Mouse (Mus musculus) stomach, embryonic 14.5 days (tissue): ENCODE results near the gene Gpr155. TPM values are rescaled to one million over a fixed set of nuclear protein-coding genes. Genes with fewer than 3 reads are reported as not detected.

Source experiments
- ATAC-seq: fragments of 200-750 bp; cut with Nextera tagmentation; 2 replicates; pipeline ENCODE4 v1.8.0; 2017; ENCODE audit warnings: low read depth, moderate TSS enrichment; ENCODE audit not compliant: insufficient number of reproducible peaks, insufficient read depth, low FRiP score
- H3K27ac ChIP-seq: fragments of 300-500 bp; sonication (generic); 2 replicates; pipeline ENCODE4 v1.5.1; 2014; ENCODE audit warnings: mild to moderate bottlenecking, low read length, moderate library complexity, mixed read lengths
- H3K27me3 ChIP-seq: fragments of 300-500 bp; sonication (generic); 2 replicates; pipeline ENCODE4 v1.6.1; 2014; ENCODE audit warnings: low read length, control low read depth, mixed read lengths; ENCODE audit not compliant: control insufficient read depth, insufficient read depth
- H3K36me3 ChIP-seq: fragments of 300-500 bp; sonication (generic); 2 replicates; pipeline ENCODE4 v1.6.1; 2014; ENCODE audit warnings: mild to moderate bottlenecking, control low read depth, low read length, moderate library complexity, mixed read lengths; ENCODE audit not compliant: control insufficient read depth, insufficient read depth
- H3K4me1 ChIP-seq: fragments of 300-500 bp; sonication (generic); 2 replicates; pipeline ENCODE4 v1.6.1; 2014; ENCODE audit warnings: low read length, control low read depth, mixed read lengths; ENCODE audit not compliant: control insufficient read depth, insufficient read depth
- H3K4me2 ChIP-seq: fragments of 300-500 bp; sonication (generic); replicated peaks from 2 replicates; pipeline ENCODE4 v1.6.1; 2014; ENCODE audit warnings: low read depth, low read length, control low read depth
- H3K4me3 ChIP-seq: fragments of 300-500 bp; sonication (generic); 2 replicates; pipeline ENCODE4 v1.5.1; 2014; ENCODE audit warnings: low read depth, low read length, control low read depth
- H3K9ac ChIP-seq: fragments of 300-500 bp; sonication (generic); replicated peaks from 2 replicates; pipeline ENCODE4 v1.6.1; 2014; ENCODE audit warnings: low read depth, mild to moderate bottlenecking, control low read depth, low read length, moderate library complexity, mixed read lengths
- H3K9me3 ChIP-seq: fragments of 300-500 bp; sonication (generic); 2 replicates; pipeline ENCODE4 v1.6.1; 2016; ENCODE audit warnings: low read depth, low read length, control low read depth; ENCODE audit not compliant: control insufficient read depth
- WGBS: fragments of 180-500 bp; shearing (Covaris S2); extraction: QIAGEN DNeasy Blood & Tissue Kit; methylation state at CpG from one replicate; pipeline ENCODE4 v1.1.7; 2014; 5-methylcytosine and 5-hydroxymethylcytosine counted together
- polyA plus RNA-seq: library from polyadenylated mRNA; unstranded; fragments of >200 nt; fragmentation: Nextera tagmentation; extraction: Ambion mirVana; gene quantifications from 2 replicates; pipeline ENCODE4 v1.2.1, GENCODE M21; 2014

The Gpr155 gene
- polyA plus RNA-seq, 1 experiment from 2014 or later: 3.9 TPM

DNA sequence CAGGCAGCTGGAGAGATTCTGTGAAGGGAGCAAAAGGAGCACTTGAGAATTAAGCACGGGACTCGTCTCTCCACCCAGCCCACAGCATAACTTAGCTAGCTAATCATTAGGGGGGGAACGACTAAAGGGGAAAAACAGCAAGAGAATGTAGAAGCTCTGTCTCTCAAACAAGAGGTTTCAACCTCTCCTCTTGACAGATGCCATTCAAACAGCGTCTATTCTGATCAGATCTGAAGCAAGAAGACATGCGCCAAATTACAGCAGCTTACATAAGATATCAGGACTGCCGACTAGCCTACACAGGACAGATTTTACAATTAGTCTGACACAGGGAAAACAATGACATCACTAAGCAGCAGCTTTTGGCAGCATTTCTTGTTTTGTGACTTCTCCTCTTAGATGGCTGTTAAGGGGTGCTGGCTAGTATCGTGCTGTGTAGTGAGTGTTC lies 34.4 kb downstream of the Gpr155 start:
- Histone ChIP-seq H3K9me3 (no peaks in the 10 kb centered on the region), H3K36me3 (no peaks in the 10 kb centered on the region), H3K27me3 (no peaks in the 10 kb centered on the region), H3K4me3 (no peak overlapping the region), H3K4me2 (peak overlapping the region; percentile 22; the same call in 1 of the 2 replicates), H3K27ac (no peak overlapping the region), H3K4me1 (0 out of 2 replicates have a peak, but pooled peaks cover 3% of the 10 kb centered on the region), H3K9ac (no peak overlapping the region)
- no peak for ATAC-seq
- WGBS: 28% methylated on average over 7 of the region's 7 CpGs

DNA sequence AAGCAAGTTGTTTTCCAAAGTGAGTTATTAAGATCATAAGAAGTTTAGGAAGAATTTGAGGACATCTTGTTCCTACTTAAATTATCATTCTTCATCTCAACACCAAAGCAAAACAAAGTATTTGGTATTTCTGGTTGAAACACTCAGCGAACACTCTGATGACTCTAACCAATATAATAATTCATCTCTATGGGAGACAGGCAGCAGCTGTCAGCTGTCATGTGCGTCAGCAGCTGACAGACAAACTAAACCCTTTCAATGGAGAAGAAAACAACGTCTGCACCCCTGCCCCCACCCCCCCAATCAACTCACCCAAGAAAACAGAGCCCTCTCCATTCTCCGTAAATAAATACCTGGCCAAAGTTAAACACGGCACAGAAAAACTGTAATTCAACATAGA lies 34.9 kb downstream of the Gpr155 start:
- Histone ChIP-seq H3K27me3 (no peaks in the 10 kb centered on the region), H3K36me3 (no peaks in the 10 kb centered on the region), H3K4me3 (no peak overlapping the region), H3K27ac (no peak overlapping the region), H3K9me3 (no peaks in the 10 kb centered on the region), H3K4me2 (peak overlapping the region; percentile 22; the same call in 1 of the 2 replicates), H3K9ac (no peak overlapping the region), H3K4me1 (0 out of 2 replicates have a peak, but pooled peaks cover 3% of the 10 kb centered on the region)
- ATAC-seq: no peak
- 17% methylated on average over 5 of the region's 5 CpGs for WGBS

DNA sequence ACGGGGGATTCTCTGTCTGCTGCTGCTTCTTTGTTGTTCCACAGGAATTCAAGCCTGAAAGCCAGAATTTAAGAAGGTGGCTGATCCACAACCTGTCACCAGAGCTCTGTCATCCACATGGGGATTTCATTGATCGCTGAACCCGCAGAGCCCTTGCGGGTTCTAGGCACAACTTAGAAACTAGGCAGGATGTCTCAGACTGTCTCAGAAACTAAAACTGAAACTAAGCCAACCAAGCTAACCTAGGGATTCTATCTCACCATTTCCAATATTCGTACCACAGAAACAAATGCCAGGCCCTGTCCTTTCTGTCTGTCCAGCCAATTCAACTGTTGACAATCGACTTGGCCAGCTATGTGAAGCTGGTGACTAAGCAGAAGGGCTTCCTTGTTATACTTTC lies 38.2 kb downstream of the Gpr155 start:
- 89% methylated on average over 6 of the region's 6 CpGs for WGBS
- Histone ChIP-seq H3K36me3 (no peaks in the 10 kb centered on the region), H3K27me3 (no peaks in the 10 kb centered on the region), H3K4me3 (no peak overlapping the region), H3K9me3 (no peaks in the 10 kb centered on the region), H3K27ac (no peak overlapping the region), H3K9ac (no peak overlapping the region), H3K4me2 (no peak overlapping the region), H3K4me1 (0 out of 2 replicates have a peak, but pooled peaks cover 3% of the 10 kb centered on the region)
- no peak for ATAC-seq

DNA sequence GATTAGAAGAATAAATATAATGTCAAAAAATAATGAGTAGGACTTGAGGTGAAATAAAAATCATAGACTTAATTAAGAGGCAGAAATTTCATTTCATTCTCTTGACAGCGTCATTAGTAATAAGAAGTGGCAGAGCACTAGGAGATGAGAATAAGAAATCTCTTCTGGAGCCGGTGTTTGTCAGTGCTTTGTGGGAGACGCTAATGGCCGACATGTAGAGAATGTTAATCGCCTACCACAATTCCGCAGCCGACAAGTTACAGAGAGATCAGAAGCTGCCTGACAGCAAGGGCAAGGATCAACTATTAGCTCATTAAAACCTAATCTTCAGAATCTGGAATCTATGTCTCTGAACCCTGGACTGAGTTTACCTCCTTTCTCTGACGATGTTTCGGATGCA lies 38.6 kb downstream of the Gpr155 start:
- Histone ChIP-seq H3K27ac (no peak overlapping the region), H3K4me2 (no peak overlapping the region), H3K4me1 (0 out of 2 replicates have a peak, but pooled peaks cover 3% of the 10 kb centered on the region), H3K9ac (no peak overlapping the region), H3K36me3 (no peaks in the 10 kb centered on the region), H3K9me3 (no peaks in the 10 kb centered on the region), H3K27me3 (no peaks in the 10 kb centered on the region), H3K4me3 (no peak overlapping the region)
- 67% methylated on average over 9 of the region's 9 CpGs for WGBS
- ATAC-seq: no peak

DNA sequence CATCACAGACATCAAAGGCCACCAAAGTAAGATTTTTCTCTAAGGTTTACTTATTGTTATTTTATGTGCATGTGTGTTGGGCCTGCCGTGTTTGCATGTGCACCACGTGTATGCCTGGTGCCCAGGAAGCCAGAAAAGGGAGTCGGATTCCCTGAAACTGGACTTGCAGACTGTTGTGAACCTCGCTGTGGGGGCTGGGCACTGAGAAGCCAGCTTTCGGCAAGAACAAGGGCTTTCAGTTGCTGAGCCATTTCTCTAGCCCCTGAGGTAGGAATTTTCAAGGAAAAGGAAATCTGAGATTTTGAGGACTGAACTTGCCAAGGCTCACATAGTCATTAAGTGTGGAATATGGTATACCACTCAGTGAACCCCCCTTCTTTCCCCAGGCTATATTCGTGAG lies 39.2 kb downstream of the Gpr155 start:
- WGBS: 62% methylated on average over 6 of the region's 6 CpGs
- H3K4me2 ChIP-seq: no peak overlapping the region
- no peak for ATAC-seq
- H3K9ac ChIP-seq: no peak overlapping the region
- H3K27me3 ChIP-seq: no peaks in the 10 kb centered on the region
- H3K36me3 ChIP-seq: no peaks in the 10 kb centered on the region
- H3K9me3 ChIP-seq: no peaks in the 10 kb centered on the region
- H3K27ac ChIP-seq: no peak overlapping the region
- H3K4me3 ChIP-seq: no peak overlapping the region
- 0 out of 2 replicates have a peak, but pooled peaks cover 3% of the 10 kb centered on the region for H3K4me1 ChIP-seq

DNA sequence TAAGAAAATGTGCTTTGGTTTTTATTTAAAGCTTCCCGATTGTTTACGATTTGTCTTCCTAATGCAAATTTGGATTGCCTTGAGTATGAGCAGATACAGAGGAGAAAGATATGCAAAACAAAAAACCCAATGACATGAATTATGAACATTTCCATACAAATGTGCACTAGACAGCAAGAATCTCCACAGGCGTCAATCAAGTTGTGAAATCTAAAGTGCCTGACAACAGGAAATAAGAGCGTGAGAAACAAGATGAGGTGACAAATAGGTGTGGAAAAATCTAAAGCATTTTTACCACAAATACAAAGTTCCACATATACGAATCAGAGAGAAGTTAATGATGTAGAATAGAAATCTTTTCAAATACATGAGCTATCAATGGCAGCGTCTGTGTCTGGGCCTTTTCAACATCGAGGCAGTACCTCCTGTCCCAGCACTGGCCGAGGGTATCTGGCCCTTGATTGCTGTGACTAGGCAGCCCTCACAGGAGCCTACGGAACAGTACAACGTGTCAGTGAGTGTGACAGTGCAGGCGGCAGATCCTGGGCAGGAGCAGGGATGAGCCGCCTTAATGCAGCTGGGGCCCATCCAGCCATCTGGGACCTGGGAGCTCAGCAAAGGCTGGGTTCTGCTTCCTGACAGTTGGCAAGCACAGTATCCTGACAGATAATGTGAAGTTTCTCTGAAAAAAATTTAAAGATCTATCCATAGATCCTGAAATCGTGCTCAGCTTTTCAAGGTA lies 39.9 kb downstream of the Gpr155 start:
- no peak for ATAC-seq
- H3K27me3 ChIP-seq: no peaks in the 10 kb centered on the region
- H3K4me1 ChIP-seq: 0 out of 2 replicates have a peak, but pooled peaks cover 2% of the 10 kb centered on the region
- 63% methylated on average over 13 of the region's 13 CpGs for WGBS
- H3K4me3 ChIP-seq: no peak overlapping the region
- no peaks in the 10 kb centered on the region for H3K9me3 ChIP-seq
- H3K9ac ChIP-seq: no peak overlapping the region
- H3K4me2 ChIP-seq: no peak overlapping the region
- H3K27ac ChIP-seq: no peak overlapping the region
- H3K36me3 ChIP-seq: no peaks in the 10 kb centered on the region

DNA sequence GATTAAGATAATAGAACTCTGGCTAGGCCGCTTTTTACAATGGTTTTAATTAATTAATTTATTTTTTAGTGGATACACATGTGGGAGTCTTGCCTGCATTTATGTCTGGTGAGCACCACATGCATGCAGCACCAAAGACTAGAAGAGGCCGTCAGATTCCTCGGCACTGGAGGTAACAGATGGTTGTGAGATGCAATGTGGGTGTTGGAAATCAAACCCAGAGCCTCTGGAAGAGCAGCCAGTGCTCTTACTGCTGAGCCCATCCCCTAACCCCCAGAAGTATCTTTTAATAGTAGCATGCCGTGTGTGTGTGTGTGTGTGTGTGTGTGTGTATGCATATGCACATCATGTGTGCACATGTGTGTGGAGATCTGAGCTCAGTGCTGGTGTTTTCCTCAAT lies 41.2 kb downstream of the Gpr155 start:
- no peak for ATAC-seq
- Histone ChIP-seq H3K4me1 (no peaks in the 10 kb centered on the region), H3K36me3 (no peaks in the 10 kb centered on the region), H3K9ac (no peak overlapping the region), H3K27ac (no peak overlapping the region), H3K4me3 (no peak overlapping the region), H3K9me3 (no peaks in the 10 kb centered on the region), H3K27me3 (no peaks in the 10 kb centered on the region), H3K4me2 (no peak overlapping the region)
- WGBS: 83% methylated on average over 4 of the region's 4 CpGs

DNA sequence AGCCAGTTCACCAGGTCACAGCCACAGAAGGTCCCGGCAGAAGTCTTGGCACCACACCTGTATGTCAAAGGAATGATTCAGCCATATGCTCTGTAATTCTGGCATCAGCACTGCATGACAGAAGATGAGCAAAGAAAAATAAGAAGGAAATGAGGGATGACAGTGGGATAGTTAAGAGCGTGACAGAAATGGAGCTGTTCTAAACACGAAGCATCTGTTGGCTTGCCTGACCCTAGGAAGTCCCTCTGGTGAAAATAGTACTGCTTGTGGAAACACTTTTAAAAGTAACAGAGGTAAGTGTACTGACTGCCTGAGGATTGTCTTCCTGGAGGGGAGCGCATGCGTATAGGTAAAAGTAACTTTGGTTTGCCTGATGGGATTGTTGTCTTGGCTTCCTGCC lies 42.7 kb downstream of the Gpr155 start:
- no peak for ATAC-seq
- H3K4me3 ChIP-seq: no peak overlapping the region
- H3K9me3 ChIP-seq: no peaks in the 10 kb centered on the region
- no peaks in the 10 kb centered on the region for H3K27me3 ChIP-seq
- no peak overlapping the region for H3K27ac ChIP-seq
- no peak overlapping the region for H3K4me2 ChIP-seq
- no peak overlapping the region for H3K9ac ChIP-seq
- no peaks in the 10 kb centered on the region for H3K36me3 ChIP-seq
- 88% methylated on average over 5 of the region's 5 CpGs for WGBS
- no peaks in the 10 kb centered on the region for H3K4me1 ChIP-seq

DNA sequence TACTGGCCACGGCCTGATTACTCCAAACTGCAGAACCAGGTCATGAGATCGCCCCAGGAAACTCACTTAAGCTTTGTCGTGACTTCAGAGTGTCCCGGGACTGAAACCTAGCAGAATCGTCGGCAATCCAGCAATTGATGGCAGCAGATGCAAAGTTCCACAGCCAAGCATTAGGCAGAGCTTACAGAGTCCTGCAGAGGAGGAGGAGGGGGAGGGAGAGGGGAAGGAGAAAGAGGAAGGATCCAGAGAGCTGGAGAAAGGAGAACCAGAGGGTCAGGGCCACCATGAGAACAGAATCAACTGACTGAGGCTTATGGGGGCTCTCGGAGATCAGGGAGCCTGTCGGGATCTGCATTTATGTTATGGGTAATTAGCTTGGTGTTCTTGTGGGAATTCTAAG lies 48.0 kb downstream of the Gpr155 start:
- no peak overlapping the region for H3K4me2 ChIP-seq

More for the DNA sequence above, 48.0 kb downstream of the Gpr155 start:
- ATAC-seq: no peak
- Histone ChIP-seq H3K27ac (no peak overlapping the region), H3K9me3 (no peaks in the 10 kb centered on the region), H3K27me3 (no peaks in the 10 kb centered on the region), H3K4me3 (no peak overlapping the region), H3K9ac (no peak overlapping the region), H3K36me3 (no peaks in the 10 kb centered on the region), H3K4me1 (no peaks in the 10 kb centered on the region)
- WGBS: 76% methylated on average over 8 of the region's 8 CpGs
